ENCODE assay signal across 9 mouse cellular contexts in genomic region chr1:132385266-132385665, GRCm38 (mm10). TPM values are rescaled to one million over a fixed set of nuclear protein-coding genes. Genes with fewer than 3 reads are reported as not detected.
DNase-seq lines count a peak whose midpoint lies in the region; ATAC-seq and TF ChIP-seq lines count a peak whose summit lies in the region.
"Had no signal": no experiment of that assay in that cellular context is flagged by ENCODE, and none has a peak within 500 bp of the region (broad histone marks: within the 10 kb centered on the region; RNA-seq: fewer than 3 reads in every experiment).

No protein-coding gene starts in this region.

- TF ChIP-seq EP300 in liver, postnatal 0 days (IDR thresholded peaks at IDR 0.05; ENCODE audit: low read depth), result no peak

- DNase-seq in cerebellum, adult 2 months, result no peak
- no peak for DNase-seq in cerebellum, postnatal 4 days (ENCODE audit: low spot score in 2 of 2)
- peak; percentile 50 for DNase-seq in neural tube, embryonic 11.5 days (ENCODE audit: low spot score)
- DNase-seq in neural tube, embryonic 10.5 days (ENCODE audit: extremely low spot score, low spot score), result no peak
- no peak for DNase-seq in liver, postnatal 0 days
- no peak for DNase-seq in frontal cortex, postnatal 36 days (ENCODE audit: low spot score in 2 of 2)

- H3K27ac ChIP-seq in cerebellum, adult 2 months (ENCODE audit: insufficient read depth, low read length), result peak overlapping the region; percentile 35
- H3K27ac ChIP-seq in neural tube, embryonic 11.5 days (ENCODE audit: low read depth, low read length), result no peak overlapping the region
- H3K27ac ChIP-seq in liver, postnatal 0 days (ENCODE audit: low read depth), result no peak overlapping the region; the same call in 1 of the 2 replicates
- no peak overlapping the region for H3K27ac ChIP-seq in kidney, embryonic 14.5 days (ENCODE audit: low read depth, low read length)

- no peak for TF ChIP-seq POLR2A in cerebellum, adult 2 months (IDR thresholded peaks at IDR 0.05; ENCODE audit: borderline replicate concordance, insufficient read depth, low read length)

- H3K4me1 ChIP-seq in cerebellum, adult 2 months (ENCODE audit: control insufficient read depth, insufficient read depth, low read length), result peaks cover 57% of the 10 kb centered on the region
- peaks cover 38% of the 10 kb centered on the region for H3K4me1 ChIP-seq in neural tube, embryonic 11.5 days (ENCODE audit: control insufficient read depth, insufficient read depth, low read length)
- H3K4me1 ChIP-seq in liver, postnatal 0 days (ENCODE audit: insufficient read depth), result peaks cover 26% of the 10 kb centered on the region
- peaks cover 29% of the 10 kb centered on the region for H3K4me1 ChIP-seq in kidney, embryonic 14.5 days (ENCODE audit: control insufficient read depth, insufficient read depth, low read length)

- no peak overlapping the region for H3K4me2 ChIP-seq in neural tube, embryonic 11.5 days (ENCODE audit: low read depth)
- peak overlapping the region; percentile 90 for H3K4me2 ChIP-seq in liver, postnatal 0 days (ENCODE audit: low read depth, low read length)
- H3K4me2 ChIP-seq in kidney, embryonic 14.5 days (replicated peaks; ENCODE audit: low read depth, low read length), result no peak overlapping the region
- H3K4me2 ChIP-seq: lung, embryonic 14.5 days had no signal

- no peak for TF ChIP-seq CTCF in cerebellum, adult 2 months (IDR thresholded peaks at IDR 0.05; ENCODE audit: borderline replicate concordance, insufficient read depth, low read depth, low read length)
- TF ChIP-seq CTCF in liver, postnatal 0 days (IDR thresholded peaks at IDR 0.05; ENCODE audit: low read depth), result no peak

- H3K9ac ChIP-seq in neural tube, embryonic 11.5 days (ENCODE audit: low read length), result peak overlapping the region; percentile 5; the same call in 1 of the 2 replicates
- H3K9ac ChIP-seq in liver, postnatal 0 days (replicated peaks), result no peak overlapping the region
- no peak overlapping the region for H3K9ac ChIP-seq in kidney, embryonic 14.5 days (ENCODE audit: low read depth, low read length)
- H3K9ac ChIP-seq: lung, embryonic 14.5 days had no signal

- H3K4me3 ChIP-seq in cerebellum, adult 2 months (replicated peaks; ENCODE audit: insufficient read depth, low read depth, low read length), result no peak overlapping the region
- H3K4me3 ChIP-seq in neural tube, embryonic 11.5 days (ENCODE audit: low read depth, low read length), result no peak overlapping the region
- no peak overlapping the region for H3K4me3 ChIP-seq in liver, postnatal 0 days (ENCODE audit: low read depth, low read length)
- H3K4me3 ChIP-seq in kidney, embryonic 14.5 days (ENCODE audit: low read length), result no peak overlapping the region

- 0 out of 2 replicates have a peak, but pooled peaks cover 2% of the 10 kb centered on the region for H3K36me3 ChIP-seq in neural tube, embryonic 11.5 days (ENCODE audit: control insufficient read depth, insufficient read depth, low read length)
- peaks cover 5% of the 10 kb centered on the region for H3K36me3 ChIP-seq in liver, postnatal 0 days (replicated peaks; ENCODE audit: insufficient read depth, low read length)
- H3K36me3 ChIP-seq in kidney, embryonic 14.5 days (ENCODE audit: control insufficient read depth, insufficient read depth, low read length), result peaks cover 4% of the 10 kb centered on the region; the same call in 1 of the 2 replicates

- 71% methylated on average over 14 of the region's 14 CpGs for WGBS in cerebellum, adult 2 months
- 43% methylated on average over 14 of the region's 14 CpGs for WGBS in neural tube, embryonic 11.5 days
- 69% methylated on average over 14 of the region's 14 CpGs for WGBS in liver, postnatal 0 days (ENCODE audit: insufficient replicate concordance)
- 61% methylated on average over 14 of the region's 14 CpGs for WGBS in kidney, embryonic 14.5 days

- H3K9me3 ChIP-seq in neural tube, embryonic 11.5 days (ENCODE audit: control insufficient read depth, low read length), result no peaks in the 10 kb centered on the region
- no peaks in the 10 kb centered on the region for H3K9me3 ChIP-seq in liver, postnatal 0 days (ENCODE audit: low read length)
- H3K9me3 ChIP-seq in kidney, embryonic 14.5 days (ENCODE audit: control insufficient read depth, low read length), result no peaks in the 10 kb centered on the region

- no peaks in the 10 kb centered on the region for H3K27me3 ChIP-seq in cerebellum, adult 2 months (ENCODE audit: control insufficient read depth, insufficient read depth, low read length)
- H3K27me3 ChIP-seq in neural tube, embryonic 11.5 days (ENCODE audit: control insufficient read depth, insufficient read depth, low read length), result no peaks in the 10 kb centered on the region
- no peaks in the 10 kb centered on the region for H3K27me3 ChIP-seq in liver, postnatal 0 days (ENCODE audit: insufficient read depth, low read length)
- no peaks in the 10 kb centered on the region for H3K27me3 ChIP-seq in kidney, embryonic 14.5 days (ENCODE audit: control insufficient read depth, insufficient read depth, low read length)

- ATAC-seq in neural tube, embryonic 11.5 days (ENCODE audit: insufficient read depth, low FRiP score, low TSS enrichment), result no peak
- no peak for ATAC-seq in liver, postnatal 0 days
- no peak for ATAC-seq in kidney, embryonic 14.5 days (ENCODE audit: low FRiP score, low TSS enrichment)
- no peak for ATAC-seq in frontal cortex, adult (ENCODE audit: low TSS enrichment)

RNA-seq across cellular contexts. Expression of gene Tmcc2, which starts 5.8 kb away (rescaled TPM):
- 150 and 157 TPM in 2 replicates for polyA plus RNA-seq in cerebellum, adult 2 months (2012; rRNA removed)
- 14.5 and 15.9 TPM in 2 replicates for polyA plus RNA-seq in neural tube, embryonic 11.5 days (2014; fragmentation: Nextera tagmentation; extraction: Ambion mirVana)
- 154 TPM in 2 replicates for polyA plus RNA-seq in liver, postnatal 0 days (2015; fragmentation: Nextera tagmentation; extraction: Ambion mirVana)
- polyA plus RNA-seq in kidney, embryonic 14.5 days (2014; fragmentation: Nextera tagmentation; extraction: Ambion mirVana), result 5.5 and 6.2 TPM in 2 replicates

RNA-seq across cellular contexts. Expression of gene Dstyk, which starts 32.1 kb away (rescaled TPM):
- 32.6 and 36.5 TPM in 2 replicates for polyA plus RNA-seq in cerebellum, adult 2 months (2012; rRNA removed)
- 11.7 and 12.0 TPM in 2 replicates for polyA plus RNA-seq in neural tube, embryonic 11.5 days (2014; fragmentation: Nextera tagmentation; extraction: Ambion mirVana)
- polyA plus RNA-seq in liver, postnatal 0 days (2015; fragmentation: Nextera tagmentation; extraction: Ambion mirVana), result 2.3 and 2.9 TPM in 2 replicates
- 14.9 and 22.1 TPM in 2 replicates for polyA plus RNA-seq in kidney, embryonic 14.5 days (2014; fragmentation: Nextera tagmentation; extraction: Ambion mirVana)
